Mouse (Mus musculus) midbrain, embryonic 12.5 days (tissue): ENCODE measurements around the gene Spta1. TPM values are rescaled to one million over a fixed set of nuclear protein-coding genes. Genes with fewer than 3 reads are reported as not detected.

Source experiments
- ATAC-seq: fragments of 200-750 bp; cut with Nextera tagmentation; 2 replicates; pipeline ENCODE4 v1.8.0; 2017; ENCODE audit warnings: low read depth, moderate TSS enrichment, moderate library complexity; ENCODE audit not compliant: low FRiP score
- H3K27ac ChIP-seq: fragments of 300-500 bp; sonication (generic); replicated peaks from 2 replicates; pipeline ENCODE4 v1.5.1; 2016; ENCODE audit warnings: mild to moderate bottlenecking
- H3K27me3 ChIP-seq: fragments of 300-500 bp; sonication (generic); 2 replicates; pipeline ENCODE4 v1.6.1; 2016; ENCODE audit warnings: mild to moderate bottlenecking
- H3K36me3 ChIP-seq: fragments of 300-500 bp; sonication (generic); 2 replicates; pipeline ENCODE4 v1.6.1; 2016
- H3K4me1 ChIP-seq: fragments of 300-500 bp; sonication (generic); 2 replicates; pipeline ENCODE4 v1.6.1; 2016
- H3K4me2 ChIP-seq: fragments of 300-500 bp; sonication (generic); replicated peaks from 2 replicates; pipeline ENCODE4 v1.6.1; 2016; ENCODE audit warnings: mild to moderate bottlenecking, moderate library complexity
- H3K4me3 ChIP-seq: fragments of 300-500 bp; sonication (generic); 2 replicates; pipeline ENCODE4 v1.5.1; 2016; ENCODE audit warnings: mild to moderate bottlenecking
- H3K9ac ChIP-seq: fragments of 300-500 bp; sonication (generic); replicated peaks from 2 replicates; pipeline ENCODE4 v1.6.1; 2016; ENCODE audit warnings: mild to moderate bottlenecking, moderate library complexity
- H3K9me3 ChIP-seq: fragments of 300-500 bp; sonication (generic); 2 replicates; pipeline ENCODE4 v1.6.1; 2016; ENCODE audit warnings: mild to moderate bottlenecking
- WGBS: fragments of 180-500 bp; shearing (Covaris S2); methylation state at CpG from one replicate; pipeline ENCODE4 v1.1.7; 2016; 5-methylcytosine and 5-hydroxymethylcytosine counted together
- polyA plus RNA-seq: library from polyadenylated mRNA; unstranded; fragments of >200 nt; fragmentation: Nextera tagmentation; extraction: Ambion mirVana; gene quantifications from 2 replicates; pipeline ENCODE4 v1.2.1, GENCODE M21; 2016

The Spta1 gene
- polyA plus RNA-seq, 1 experiment from 2014 or later, result 1.3 TPM

DNA sequence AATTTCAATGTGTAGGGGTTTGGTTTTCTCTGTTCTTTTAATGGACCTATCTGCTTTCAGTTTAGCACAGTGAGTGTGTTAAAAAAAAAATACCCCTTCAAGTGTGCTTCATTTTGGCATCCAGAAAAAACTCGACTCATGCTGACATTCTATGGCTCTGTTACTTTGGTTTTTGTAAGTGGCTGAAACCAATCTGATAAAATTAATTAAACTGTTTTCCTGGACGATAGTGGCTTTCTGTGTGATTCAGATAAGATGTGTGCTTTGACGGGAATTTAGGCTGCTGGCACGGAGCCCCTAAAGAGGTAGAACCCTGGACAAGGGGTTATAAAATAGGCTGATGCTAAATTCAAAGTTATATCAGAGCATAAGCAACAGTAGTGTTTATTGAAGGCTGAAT is 96.6 kb downstream of the Spta1 start:
- WGBS, result 79% methylated on average over 4 of the region's 4 CpGs
- no peak for ATAC-seq
- no peaks in the 10 kb centered on the region for H3K27me3 ChIP-seq

GRCm38 (mm10) chr1:174270643-174271042 is 98.1 kb downstream of the Spta1 start:
- no peak for ATAC-seq
- H3K4me2 ChIP-seq, result no peak overlapping the region
- WGBS, result 88% methylated on average over 3 of the region's 3 CpGs
- H3K9ac ChIP-seq, result no peak overlapping the region
- no peaks in the 10 kb centered on the region for H3K36me3 ChIP-seq
- H3K4me3 ChIP-seq, result no peak overlapping the region
- no peaks in the 10 kb centered on the region for H3K27me3 ChIP-seq
- H3K9me3 ChIP-seq, result no peaks in the 10 kb centered on the region
- H3K27ac ChIP-seq, result no peak overlapping the region
- no peaks in the 10 kb centered on the region for H3K4me1 ChIP-seq

More for the DNA sequence above, 96.6 kb downstream of the Spta1 start:
- Histone ChIP-seq H3K9ac (no peak overlapping the region), H3K4me1 (no peaks in the 10 kb centered on the region), H3K9me3 (no peaks in the 10 kb centered on the region), H3K4me2 (no peak overlapping the region), H3K27ac (no peak overlapping the region), H3K4me3 (no peak overlapping the region), H3K36me3 (no peaks in the 10 kb centered on the region)

Other genes starting within 250 kb of the Spta1 start
- gene Mndal, start 230.3 kb upstream of the Spta1 start, polyA plus RNA-seq, result 0.23 and 0.84 TPM in 2 replicates
- 0.19 and 0.41 TPM in 2 replicates for gene Ifi203, start 230.1 kb upstream of the Spta1 start, polyA plus RNA-seq
- gene Ifi202b, start 190.0 kb upstream of the Spta1 start, polyA plus RNA-seq, result not detected in 2 replicates
- 0.10 and 0.21 TPM in 2 replicates for gene Ifi205, start 141.0 kb upstream of the Spta1 start, polyA plus RNA-seq
- gene Olfr433, start 132.1 kb upstream of the Spta1 start, polyA plus RNA-seq, result not detected in 2 replicates
- not detected in 2 replicates for gene Olfr432, start 123.6 kb upstream of the Spta1 start, polyA plus RNA-seq
- gene Olfr430, start 106.2 kb upstream of the Spta1 start, polyA plus RNA-seq, result not detected in 2 replicates
- gene Olfr429, start 88.4 kb upstream of the Spta1 start, polyA plus RNA-seq, result not detected in 2 replicates
- gene Olfr427, start 75.9 kb upstream of the Spta1 start, polyA plus RNA-seq, result not detected in 2 replicates
- not detected in 2 replicates for gene Olfr231, start 51.6 kb upstream of the Spta1 start, polyA plus RNA-seq
- gene Olfr424, start 41.3 kb upstream of the Spta1 start, polyA plus RNA-seq, result not detected in 2 replicates
- not detected in 2 replicates for gene Olfr420, start 17.1 kb upstream of the Spta1 start, polyA plus RNA-seq
- not detected in 2 replicates for gene Olfr419, start 79.3 kb downstream of the Spta1 start, polyA plus RNA-seq
- gene Mptx1, start 157.7 kb downstream of the Spta1 start, polyA plus RNA-seq, result not detected in 2 replicates
- not detected in 2 replicates for gene Olfr417, start 192.3 kb downstream of the Spta1 start, polyA plus RNA-seq
- gene Olfr248, start 218.3 kb downstream of the Spta1 start, polyA plus RNA-seq, result not detected in 2 replicates